In the genomic region with DNA sequence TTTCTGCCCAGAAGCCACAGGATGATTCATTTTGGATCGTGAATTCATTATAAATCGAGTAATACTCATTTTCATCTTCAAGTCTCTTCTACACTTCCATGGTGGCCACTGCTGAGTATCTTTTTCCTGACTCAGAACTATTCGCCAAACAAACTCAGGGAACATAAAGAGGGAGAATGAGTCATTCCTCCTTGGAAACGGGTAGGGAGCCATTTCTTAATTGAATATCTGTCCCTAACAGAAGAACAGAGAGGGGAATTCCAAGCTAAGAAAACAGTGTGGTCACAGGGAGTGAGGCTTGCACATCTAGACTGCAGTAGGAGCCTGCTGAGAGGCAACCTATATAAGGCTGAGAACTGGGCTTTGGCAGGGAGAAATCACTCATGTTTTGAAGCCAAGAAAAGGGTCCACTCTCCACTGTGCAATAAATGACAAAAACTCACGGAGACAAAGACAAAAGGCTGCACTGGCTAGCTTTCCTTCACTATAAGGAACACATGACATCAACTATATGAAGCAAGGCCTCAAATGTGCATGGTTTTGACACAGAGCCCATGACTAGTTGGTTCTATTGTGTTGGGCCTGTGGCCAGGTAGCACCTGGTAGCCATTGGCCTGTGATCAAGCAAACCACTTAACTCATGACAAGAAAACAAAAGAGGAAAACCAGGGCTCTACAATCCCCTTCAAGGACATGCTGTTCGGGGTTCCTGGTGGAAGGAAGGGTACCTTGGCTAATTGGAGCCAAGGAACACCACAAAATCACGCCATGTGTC, we compare ENCODE assay signal across 16 mouse cellular contexts.
"Had no signal": no experiment of that assay in that cellular context is flagged by ENCODE, and none has a peak within 500 bp of the region (broad histone marks: within the 10 kb centered on the region; RNA-seq: fewer than 3 reads in every experiment).

No protein-coding gene starts in this region.

- H3K9me3 ChIP-seq: limb, embryonic 10.5 days; liver, embryonic 15.5 days; midbrain, embryonic 13.5 days had no signal

- H3K4me2 ChIP-seq: liver, embryonic 11.5 days; liver, embryonic 15.5 days; midbrain, embryonic 13.5 days had no signal

- H3K27ac ChIP-seq: kidney, postnatal 0 days; layer of hippocampus, adult 2 months; limb, embryonic 10.5 days; liver, embryonic 15.5 days; midbrain, embryonic 13.5 days had no signal

- H3K4me1 ChIP-seq: limb, embryonic 10.5 days; liver, embryonic 15.5 days; midbrain, embryonic 13.5 days had no signal

- H3K27me3 ChIP-seq: liver, embryonic 15.5 days; midbrain, embryonic 13.5 days had no signal

- H3K36me3 ChIP-seq: limb, embryonic 10.5 days; liver, embryonic 15.5 days; midbrain, embryonic 13.5 days had no signal

- H3K9ac ChIP-seq: liver, embryonic 15.5 days; midbrain, embryonic 13.5 days had no signal

- DNase-seq: kidney, postnatal 36 days; lung, adult 2 months; lung, postnatal 36 days; retina, postnatal 1 day; right cerebral cortex, postnatal 4 days; spleen, adult 18-20 months; thymus, adult 2 months; thymus, postnatal 25 days had no signal

- ATAC-seq: lung, postnatal 0 days; midbrain, embryonic 13.5 days had no signal

- H3K4me3 ChIP-seq: layer of hippocampus, adult 2 months; limb, embryonic 10.5 days; liver, embryonic 15.5 days; midbrain, embryonic 13.5 days; myocyte had no signal
